Mouse (Mus musculus): ENCODE measurements around the gene Prkaa1.

- TF ChIP-seq CTCF (IDR thresholded peaks at IDR 0.05) (no peak), POLR2A (IDR thresholded peaks at IDR 0.05; ENCODE audit: insufficient read depth, low read depth, low read length) (no peak), EP300 (IDR thresholded peaks at IDR 0.05; ENCODE audit: insufficient read depth, low read depth, low read length) (no peak)
Observed at GRCm38 (mm10) chr15:5188029-5188428, 44.4 kb downstream of the Prkaa1 start.
